8 mouse cellular contexts compared by ENCODE assay signal in the genomic region with DNA sequence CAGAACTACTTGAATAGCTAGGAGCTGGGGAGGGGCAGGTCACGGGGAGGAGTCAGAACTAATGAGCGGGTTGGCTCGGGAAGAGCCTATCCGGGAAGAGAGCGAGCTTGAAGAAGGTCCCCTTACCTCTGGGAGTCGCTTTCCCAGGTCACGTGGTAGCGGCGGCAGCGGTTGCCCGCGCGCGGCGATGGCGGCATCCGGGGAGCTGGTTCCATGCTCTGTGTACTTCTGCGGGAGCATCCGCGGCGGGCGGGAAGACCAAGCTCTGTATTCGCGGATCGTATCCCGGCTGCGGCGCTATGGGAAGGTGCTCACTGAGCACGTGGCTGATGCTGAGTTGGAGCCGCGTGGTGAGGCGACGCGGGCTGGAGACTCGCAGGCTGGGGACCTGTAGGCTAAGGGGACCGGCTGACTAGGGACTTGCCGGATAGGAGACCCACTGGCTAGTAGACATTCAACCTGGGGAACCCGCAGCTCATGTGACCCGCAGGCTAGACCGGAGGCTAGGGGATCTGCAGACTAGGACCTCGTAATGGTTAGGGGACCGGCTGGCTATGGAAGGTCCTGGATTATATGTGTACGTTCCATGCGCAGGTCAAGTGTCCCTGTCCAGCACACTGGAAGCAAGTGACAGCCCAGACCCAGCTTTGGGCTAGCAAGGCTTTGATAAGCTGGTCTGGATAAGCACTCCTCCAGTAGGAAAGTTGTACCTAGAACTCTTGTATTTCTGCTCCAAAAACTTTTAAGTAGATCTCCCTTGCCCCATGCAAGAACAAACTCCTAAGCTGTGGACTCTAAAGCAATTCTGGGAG. TPM values are rescaled to one million over a fixed set of nuclear protein-coding genes. Genes with fewer than 3 reads are reported as not detected.
A peak's percentile ranks its signal among the peaks of the same experiment; 100 is the strongest.
DNase-seq lines count a peak whose midpoint lies in the region; ATAC-seq lines count a peak whose summit lies in the region.

A gene (plus strand): TSS at position 89 of the 812 bp plus-strand sequence.

- WGBS in heart, embryonic 12.5 days: under 1% methylated on average over 44 of the region's 44 CpGs
- under 1% methylated on average over 44 of the region's 44 CpGs for WGBS in kidney, embryonic 16.5 days

- H3K9me3 ChIP-seq in heart, embryonic 12.5 days (replicated peaks): no peaks in the 10 kb centered on the region
- no peaks in the 10 kb centered on the region for H3K9me3 ChIP-seq in kidney, embryonic 16.5 days (ENCODE audit: low read length)

- peak; percentile 90 for ATAC-seq in CD4-positive, CD25-positive, alpha-beta regulatory T cell, adult 4 months
- peak; percentile 89 for ATAC-seq in erythroid progenitor cell, adult 5-6 weeks (replicated peaks; ENCODE audit: low FRiP score, poor library complexity, severe bottlenecking)
- ATAC-seq in heart, embryonic 12.5 days (ENCODE audit: insufficient number of reproducible peaks, low FRiP score): peak; percentile 87
- ATAC-seq in kidney, embryonic 16.5 days (ENCODE audit: low FRiP score, low TSS enrichment): peak; percentile 95

- DNase-seq in liver: peak; percentile 88
- peak; percentile 27 to 32 for DNase-seq in monocyte, adult 2 months (ENCODE audit: low read depth in 1 of 2, low spot score in 2 of 2)
- DNase-seq in splenic B cell, adult 2 months (ENCODE audit: low read depth, low spot score): peak; percentile 28

- H3K27me3 ChIP-seq in heart, embryonic 12.5 days (replicated peaks): peaks cover 29% of the 10 kb centered on the region
- H3K27me3 ChIP-seq in kidney, embryonic 16.5 days (ENCODE audit: insufficient read depth, low read length): no peaks in the 10 kb centered on the region
- no peaks in the 10 kb centered on the region for H3K27me3 ChIP-seq in splenic B cell, adult 2 months (ENCODE audit: control insufficient read depth, insufficient read depth, low read length, poor library complexity, severe bottlenecking)

- H3K36me3 ChIP-seq in heart, embryonic 12.5 days: peaks cover 21% of the 10 kb centered on the region
- peaks cover 11% of the 10 kb centered on the region; the same call in 1 of the 2 replicates for H3K36me3 ChIP-seq in kidney, embryonic 16.5 days (ENCODE audit: insufficient read depth, low read length)
- H3K36me3 ChIP-seq in splenic B cell, adult 2 months (ENCODE audit: control insufficient read depth, insufficient read depth, low read length, poor library complexity, severe bottlenecking): no peaks in the 10 kb centered on the region

- H3K4me3 ChIP-seq in brown adipose tissue, adult 24 weeks (ENCODE audit: insufficient read depth, low read depth, low read length): peak within 1 kb of the TSS; percentile 46
- H3K4me3 ChIP-seq in heart, embryonic 12.5 days: peak within 1 kb of the TSS; percentile 57
- H3K4me3 ChIP-seq in kidney, embryonic 16.5 days (ENCODE audit: low read length): peak within 1 kb of the TSS; percentile 71

- H3K4me2 ChIP-seq in heart, embryonic 12.5 days: peak within 1 kb of the TSS; percentile 83
- peak within 1 kb of the TSS; percentile 88 for H3K4me2 ChIP-seq in kidney, embryonic 16.5 days (replicated peaks; ENCODE audit: low read depth, low read length)

- peaks cover 4% of the 10 kb centered on the region for H3K4me1 ChIP-seq in brown adipose tissue, adult 24 weeks (ENCODE audit: control insufficient read depth, insufficient read depth, insufficient read length, low read length)
- 0 out of 2 replicates have a peak, but pooled peaks cover 5% of the 10 kb centered on the region for H3K4me1 ChIP-seq in heart, embryonic 12.5 days (replicated peaks)
- H3K4me1 ChIP-seq in kidney, embryonic 16.5 days (ENCODE audit: insufficient read depth, low read length): peaks cover 8% of the 10 kb centered on the region; the same call in 1 of the 2 replicates

- H3K9ac ChIP-seq in heart, embryonic 12.5 days: peak within 1 kb of the TSS; percentile 74
- peak within 1 kb of the TSS; percentile 80 for H3K9ac ChIP-seq in kidney, embryonic 16.5 days (replicated peaks; ENCODE audit: low read length)

- H3K27ac ChIP-seq in brown adipose tissue, adult 24 weeks (replicated peaks; ENCODE audit: low read depth, low read length): no peak within 1 kb of the TSS
- H3K27ac ChIP-seq in heart, embryonic 12.5 days (ENCODE audit: poor library complexity, severe bottlenecking): no peak within 1 kb of the TSS
- H3K27ac ChIP-seq in kidney, embryonic 16.5 days (ENCODE audit: low read length): no peak within 1 kb of the TSS

RNA-seq across cellular contexts. Expression of the gene that starts here (rescaled TPM):
- 1 to 10 TPM; 6.4 to 6.9 TPM for polyA plus RNA-seq in CD4-positive, CD25-positive, alpha-beta regulatory T cell, adult 4 months (2017; shearing (Covaris generic))
- 0.87 TPM in 1 of 2 replicates, not detected in the other for polyA plus RNA-seq in brown adipose tissue, adult 24 weeks (2012; ENCODE audit: insufficient read depth, insufficient read length, missing spikeins)
- 3.8 and 5.0 TPM in 2 replicates for total RNA-seq in erythroid progenitor cell, adult 5-6 weeks (2015; ENCODE audit: low replicate concordance)
- total RNA-seq in erythroid progenitor cell, adult 5-6 weeks (2017; ENCODE audit: low replicate concordance): 0.64 and 1.9 TPM in 2 replicates
- 24.2 and 25.9 TPM in 2 replicates for polyA plus RNA-seq in heart, embryonic 12.5 days (2016; fragmentation: Nextera tagmentation; extraction: Ambion mirVana)
- polyA plus RNA-seq in kidney, embryonic 16.5 days (2015; fragmentation: Nextera tagmentation; extraction: Ambion mirVana): 56.5 and 60.3 TPM in 2 replicates

Comparison
In these comparisons a context has a peak if more than half of its experiments do, and no peak if none do; other contexts are left out.
1. DNase-seq: peak in every context shown above with its lines; median percentile 88 in liver; 30 in monocyte, adult 2 months; 28 in splenic B cell, adult 2 months.